Mouse (Mus musculus) duodenum, adult 2 months (tissue): ENCODE data around the gene Srxn1. TPM values are rescaled to one million over a fixed set of nuclear protein-coding genes. Genes with fewer than 3 reads are reported as not detected.

Source experiments
- polyA plus RNA-seq: library from polyadenylated mRNA; depleted of rRNA; stranded (reverse); fragments of >200 nt; gene quantifications from 2 replicates; pipeline ENCODE4 v1.2.3, GENCODE M21; 2012; ENCODE audit warnings: low replicate concordance; rRNA removed

The Srxn1 gene
- polyA plus RNA-seq, result 328 and 743 TPM in 2 replicates

DNA sequence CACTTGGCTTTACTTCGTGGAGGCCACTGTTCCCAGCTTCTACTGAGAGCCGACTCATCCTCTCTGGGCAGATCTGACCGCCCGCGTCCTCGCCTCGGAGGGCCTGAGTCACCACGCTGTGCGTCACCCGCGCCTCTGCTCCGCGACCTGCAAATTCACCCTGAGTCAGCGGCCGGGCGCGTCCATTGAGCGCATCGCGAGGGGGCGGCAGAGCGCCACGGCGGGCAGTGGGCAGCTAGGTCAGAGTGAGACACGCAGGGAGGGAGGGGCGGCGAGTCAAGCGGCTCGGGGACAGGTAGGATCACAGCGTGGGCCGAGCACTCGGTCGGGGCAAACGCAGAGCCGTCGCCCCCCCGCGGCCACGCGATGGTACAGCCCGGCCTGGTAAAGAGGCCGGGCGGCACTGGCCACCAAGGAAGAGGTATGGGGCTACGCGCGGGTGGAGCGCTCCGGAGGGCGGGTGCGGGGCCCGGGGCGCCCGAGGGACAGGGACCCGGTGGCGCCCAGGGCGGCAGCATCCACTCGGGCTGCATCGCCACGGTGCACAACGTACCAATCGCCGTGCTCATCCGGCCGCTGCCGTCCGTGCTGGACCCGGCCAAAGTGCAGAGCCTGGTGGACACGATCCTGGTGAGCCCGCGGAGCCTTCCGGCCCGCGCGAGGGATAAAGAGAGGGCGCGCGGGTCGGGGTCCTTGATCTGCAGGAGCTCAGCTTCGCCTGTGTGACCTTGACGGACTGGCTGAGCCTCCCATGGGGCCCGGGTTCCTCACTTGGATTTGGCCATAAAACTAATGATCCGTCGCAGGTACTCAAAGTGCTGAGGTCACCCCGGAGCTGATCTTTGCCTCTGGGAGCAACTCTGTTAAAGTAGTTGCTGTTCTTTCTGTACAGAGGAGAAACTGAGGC lies at the start of gene Srxn1:
Srxn1 (plus strand) TSS at position 199 of the 907 bp plus-strand sequence.

DNA sequence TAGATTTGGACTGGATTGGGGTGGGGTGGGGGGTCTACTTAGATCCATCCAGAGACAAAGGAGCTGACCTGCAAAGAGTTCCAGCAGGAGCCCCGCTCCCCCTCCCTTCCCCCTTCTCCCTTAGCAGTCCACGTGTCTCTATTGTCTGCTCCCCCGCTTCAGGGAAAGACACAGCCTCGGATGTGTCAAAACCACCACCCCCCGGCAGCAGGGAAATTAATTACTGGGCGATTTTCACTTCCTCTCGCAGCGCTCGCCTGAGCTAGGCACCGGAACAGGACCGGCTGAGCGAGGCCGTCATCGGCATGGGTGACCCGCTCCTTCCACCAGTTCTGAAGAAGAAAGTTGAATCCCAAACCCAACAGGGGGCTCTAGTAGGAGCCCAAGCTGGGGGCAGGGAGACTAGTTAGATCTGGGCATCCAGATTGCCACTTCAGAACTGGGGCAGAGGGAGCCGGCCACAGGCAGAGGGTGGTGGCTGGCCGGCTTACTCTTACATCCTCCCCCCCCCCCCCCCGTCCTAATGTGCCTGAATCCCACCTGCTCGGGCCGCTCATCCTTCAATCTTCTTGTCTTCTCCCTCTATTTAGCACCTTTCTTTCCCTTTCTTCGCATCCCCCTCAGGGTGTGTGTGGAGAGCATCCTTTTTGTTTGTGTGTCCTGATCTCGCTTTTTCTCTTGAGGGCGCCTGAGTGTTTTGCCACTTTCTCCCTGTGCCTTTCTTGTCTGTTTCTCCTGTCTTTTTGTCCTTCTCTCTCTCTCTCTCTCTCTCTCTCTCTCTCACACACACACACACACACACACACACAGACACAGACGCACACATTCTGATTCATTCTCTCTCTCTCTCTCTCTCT lies 24.4 kb upstream of the Srxn1 start, which contains the start of gene Scrt2:
Scrt2 (plus strand) TSS at position 845 of the 857 bp plus-strand sequence.

DNA sequence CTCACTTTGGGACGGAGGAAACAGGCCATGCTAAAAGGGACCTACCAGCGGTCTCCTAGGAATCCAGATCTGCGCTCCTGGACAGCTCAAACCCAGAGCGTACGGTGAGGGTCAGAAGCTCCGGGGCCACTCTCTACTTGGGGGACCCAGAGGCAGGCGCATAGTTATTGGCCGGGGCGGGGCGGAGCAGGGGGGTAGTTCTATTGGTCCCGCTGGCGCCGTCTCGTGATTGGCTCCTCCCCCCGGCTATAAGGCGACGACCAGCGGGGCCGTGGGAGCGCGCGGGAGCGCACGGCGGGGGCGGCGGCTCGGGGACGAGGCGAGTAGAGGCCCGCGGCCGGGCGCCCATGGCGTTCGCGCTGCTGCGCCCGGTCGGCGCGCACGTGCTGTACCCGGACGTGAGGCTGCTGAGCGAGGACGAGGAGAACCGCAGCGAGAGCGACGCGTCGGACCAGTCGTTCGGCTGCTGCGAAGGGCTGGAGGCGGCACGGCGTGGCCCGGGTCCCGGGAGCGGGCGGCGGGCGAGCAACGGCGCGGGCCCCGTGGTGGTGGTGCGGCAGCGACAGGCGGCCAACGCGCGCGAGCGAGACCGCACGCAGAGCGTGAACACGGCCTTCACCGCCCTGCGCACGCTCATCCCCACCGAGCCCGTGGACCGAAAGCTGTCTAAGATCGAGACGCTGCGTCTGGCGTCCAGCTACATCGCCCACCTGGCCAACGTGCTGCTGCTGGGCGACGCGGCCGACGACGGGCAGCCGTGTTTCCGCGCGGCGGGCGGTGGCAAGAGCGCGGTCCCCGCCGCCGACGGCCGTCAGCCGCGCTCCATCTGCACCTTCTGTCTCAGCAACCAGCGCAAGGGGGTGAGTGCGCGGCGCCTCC lies 38.2 kb downstream of the Srxn1 start, which contains the start of gene Tcf15:
Tcf15 (plus strand) TSS at position 283 of the 879 bp plus-strand sequence.

Other genes starting within 250 kb of the Srxn1 start
- gene Angpt4, start 194.3 kb upstream of the Srxn1 start, polyA plus RNA-seq, result 0.15 and 0.41 TPM in 2 replicates
- gene Fam110a, start 125.3 kb upstream of the Srxn1 start, polyA plus RNA-seq, result 16.1 and 17.9 TPM in 2 replicates
- 33.7 and 88.7 TPM in 2 replicates for gene Slc52a3, start 109.0 kb upstream of the Srxn1 start, polyA plus RNA-seq
- not detected in 2 replicates for gene Scrt2, start 24.0 kb upstream of the Srxn1 start, polyA plus RNA-seq
- 1.8 and 13.4 TPM in 2 replicates for gene Tcf15, start 38.0 kb downstream of the Srxn1 start, polyA plus RNA-seq
- gene Csnk2a1, start 121.3 kb downstream of the Srxn1 start, polyA plus RNA-seq, result 5.1 and 9.3 TPM in 2 replicates
- 29.8 and 43.3 TPM in 2 replicates for gene Tbc1d20, start 188.3 kb downstream of the Srxn1 start, polyA plus RNA-seq
- gene Rbck1, start 227.1 kb downstream of the Srxn1 start, polyA plus RNA-seq, result 178 and 279 TPM in 2 replicates
- gene Trib3, start 238.5 kb downstream of the Srxn1 start, polyA plus RNA-seq, result 4.9 and 33.5 TPM in 2 replicates